In genomic region chr12:75645780-75646179, GRCm38 (mm10) we compare ENCODE assay signal across 15 mouse cellular contexts. TPM values are rescaled to one million over a fixed set of nuclear protein-coding genes. Genes with fewer than 3 reads are reported as not detected.
DNase-seq lines count a peak whose midpoint lies in the region; ATAC-seq and TF ChIP-seq lines count a peak whose summit lies in the region.
"Had no signal": no experiment of that assay in that cellular context is flagged by ENCODE, and none has a peak within 500 bp of the region (broad histone marks: within the 10 kb centered on the region; RNA-seq: fewer than 3 reads in every experiment).

No protein-coding gene starts in this region.

- H3K27me3 ChIP-seq in hindbrain, postnatal 0 days (ENCODE audit: insufficient read depth, low read length) = no peaks in the 10 kb centered on the region
- H3K27me3 ChIP-seq in hindbrain, embryonic 10.5 days (ENCODE audit: insufficient read depth, poor library complexity, severe bottlenecking) = no peaks in the 10 kb centered on the region
- H3K27me3 ChIP-seq in lung, embryonic 14.5 days (ENCODE audit: insufficient read depth, low read length) = no peaks in the 10 kb centered on the region
- H3K27me3 ChIP-seq in MEL (ENCODE audit: control insufficient read depth in 1 of 2, insufficient read depth in 2 of 2, low read length in 2 of 2) = no peaks in the 10 kb centered on the region
- no peaks in the 10 kb centered on the region for H3K27me3 ChIP-seq in liver, postnatal 0 days (ENCODE audit: insufficient read depth, low read length)
- H3K27me3 ChIP-seq: embryonic facial prominence, embryonic 15.5 days; midbrain, embryonic 15.5 days had no signal

- no peaks in the 10 kb centered on the region for H3K36me3 ChIP-seq in hindbrain, postnatal 0 days (ENCODE audit: insufficient read depth, low read length)
- 0 out of 2 replicates have a peak, but pooled peaks cover 7% of the 10 kb centered on the region for H3K36me3 ChIP-seq in hindbrain, embryonic 10.5 days
- no peaks in the 10 kb centered on the region for H3K36me3 ChIP-seq in lung, embryonic 14.5 days (ENCODE audit: insufficient read depth)
- peaks cover 0 to 2% of the 10 kb centered on the region in 2 experiments; a peak in 2 of 4 replicates for H3K36me3 ChIP-seq in MEL (ENCODE audit: control insufficient read depth in 1 of 2, insufficient read depth in 2 of 2, low read length in 2 of 2)
- no peaks in the 10 kb centered on the region for H3K36me3 ChIP-seq in liver, postnatal 0 days (replicated peaks; ENCODE audit: insufficient read depth, low read length)
- H3K36me3 ChIP-seq: embryonic facial prominence, embryonic 15.5 days; midbrain, embryonic 15.5 days had no signal

- no peak overlapping the region for H3K27ac ChIP-seq in hindbrain, postnatal 0 days
- no peak overlapping the region for H3K27ac ChIP-seq in hindbrain, embryonic 10.5 days
- H3K27ac ChIP-seq in lung, embryonic 14.5 days (ENCODE audit: low read depth) = no peak overlapping the region
- no peak overlapping the region for H3K27ac ChIP-seq in MEL (ENCODE audit: control insufficient read depth, low read depth, low read length)
- no peak overlapping the region for H3K27ac ChIP-seq in liver, postnatal 0 days (ENCODE audit: low read depth)
- H3K27ac ChIP-seq: embryonic facial prominence, embryonic 15.5 days; hindbrain, embryonic 14.5 days; macrophage; midbrain, embryonic 15.5 days had no signal

- ATAC-seq in hindbrain, postnatal 0 days = no peak
- ATAC-seq in lung, embryonic 14.5 days (ENCODE audit: insufficient read depth) = no peak
- ATAC-seq in liver, postnatal 0 days = no peak
- ATAC-seq: midbrain, embryonic 15.5 days had no signal

- no peak for TF ChIP-seq EP300 in MEL (IDR thresholded peaks at IDR 0.05; ENCODE audit: low read depth in 1 of 2, low read length in 2 of 2)
- no peak for TF ChIP-seq EP300 in liver, postnatal 0 days (IDR thresholded peaks at IDR 0.05; ENCODE audit: low read depth)

- peak; percentile 34 for TF ChIP-seq RAD21 in MEL (IDR thresholded peaks at IDR 0.05; ENCODE audit: low read depth, low read length)

- no peak overlapping the region for H3K9ac ChIP-seq in hindbrain, postnatal 0 days (replicated peaks; ENCODE audit: low read length)
- H3K9ac ChIP-seq in lung, embryonic 14.5 days = no peak overlapping the region
- H3K9ac ChIP-seq in MEL (ENCODE audit: control insufficient read depth, low read depth, low read length, poor library complexity, severe bottlenecking) = no peak overlapping the region
- no peak overlapping the region for H3K9ac ChIP-seq in liver, postnatal 0 days (replicated peaks)
- H3K9ac ChIP-seq: embryonic facial prominence, embryonic 15.5 days; hindbrain, embryonic 14.5 days; midbrain, embryonic 15.5 days had no signal

- WGBS in hindbrain, postnatal 0 days = 100% methylated on average over 1 of the region's 1 CpGs
- WGBS in hindbrain, embryonic 10.5 days = 77% methylated on average over 1 of the region's 1 CpGs
- 91% methylated on average over 1 of the region's 1 CpGs for WGBS in lung, embryonic 14.5 days
- WGBS in liver, postnatal 0 days (ENCODE audit: insufficient replicate concordance) = 83% methylated on average over 1 of the region's 1 CpGs

- no peak overlapping the region for H3K4me2 ChIP-seq in hindbrain, postnatal 0 days (ENCODE audit: low read depth, low read length)
- no peak overlapping the region for H3K4me2 ChIP-seq in lung, embryonic 14.5 days
- H3K4me2 ChIP-seq in liver, postnatal 0 days (ENCODE audit: low read depth, low read length) = no peak overlapping the region
- H3K4me2 ChIP-seq: embryonic facial prominence, embryonic 15.5 days; hindbrain, embryonic 14.5 days; midbrain, embryonic 15.5 days had no signal

- no peaks in the 10 kb centered on the region for H3K9me3 ChIP-seq in hindbrain, postnatal 0 days (ENCODE audit: low read length)
- H3K9me3 ChIP-seq in hindbrain, embryonic 10.5 days = no peaks in the 10 kb centered on the region
- H3K9me3 ChIP-seq in lung, embryonic 14.5 days (ENCODE audit: low read depth, low read length) = no peaks in the 10 kb centered on the region
- no peaks in the 10 kb centered on the region for H3K9me3 ChIP-seq in MEL (replicated peaks; ENCODE audit: insufficient read depth, low read length)
- 0 out of 2 replicates have a peak, but pooled peaks cover 2% of the 10 kb centered on the region for H3K9me3 ChIP-seq in liver, postnatal 0 days (ENCODE audit: low read length)
- H3K9me3 ChIP-seq: embryonic facial prominence, embryonic 15.5 days; midbrain, embryonic 15.5 days had no signal

- H3K79me2 ChIP-seq in MEL (ENCODE audit: control insufficient read depth, insufficient read depth, low read length, poor library complexity) = no peaks in the 10 kb centered on the region

- peak; percentile 34 for TF ChIP-seq CTCF in hindbrain, postnatal 0 days (IDR thresholded peaks at IDR 0.05; ENCODE audit: low read depth)
- peak; percentile 48 for TF ChIP-seq CTCF in lung, embryonic 14.5 days (IDR thresholded peaks at IDR 0.05; ENCODE audit: low read depth)
- peak; percentile 27 to 45 (median 42); a peak in 5 of 6 replicates for TF ChIP-seq CTCF in MEL (IDR thresholded peaks at IDR 0.05 in 2 of 3, conservative IDR thresholded peaks at IDR 0.05 in 1 of 3; ENCODE audit: control insufficient read depth in 1 of 3, insufficient read depth in 1 of 3, low read depth in 2 of 3, low read length in 3 of 3, poor library complexity in 1 of 3, severe bottlenecking in 1 of 3)
- peak; percentile 59 for TF ChIP-seq CTCF in liver, postnatal 0 days (IDR thresholded peaks at IDR 0.05; ENCODE audit: low read depth)

- H3K4me1 ChIP-seq in hindbrain, postnatal 0 days (ENCODE audit: insufficient read depth, low read length) = no peaks in the 10 kb centered on the region
- peaks cover 10% of the 10 kb centered on the region; the same call in 1 of the 2 replicates for H3K4me1 ChIP-seq in hindbrain, embryonic 10.5 days (replicated peaks)
- no peaks in the 10 kb centered on the region for H3K4me1 ChIP-seq in lung, embryonic 14.5 days (ENCODE audit: insufficient read depth)
- H3K4me1 ChIP-seq in MEL (ENCODE audit: control insufficient read depth in 1 of 2, insufficient read depth in 2 of 2, low read length in 2 of 2) = no peaks in the 10 kb centered on the region
- H3K4me1 ChIP-seq in liver, postnatal 0 days (ENCODE audit: insufficient read depth) = no peaks in the 10 kb centered on the region
- H3K4me1 ChIP-seq: embryonic facial prominence, embryonic 15.5 days had no signal

- TF ChIP-seq POLR2A in MEL (IDR thresholded peaks at IDR 0.05; ENCODE audit: control insufficient read depth in 1 of 2, insufficient read depth in 1 of 2, low read depth in 1 of 2, low read length in 2 of 2, poor library complexity in 1 of 2) = no peak

- no peak for DNase-seq in hindbrain, postnatal 0 days (ENCODE audit: low spot score)
- no peak for DNase-seq in hindbrain, embryonic 10.5 days (ENCODE audit: low spot score)
- DNase-seq in lung, embryonic 14.5 days = no peak
- no peak for DNase-seq in lung, postnatal 4 days
- peak; percentile 28 for DNase-seq in MEL (ENCODE audit: low read depth, low spot score)
- DNase-seq in liver, postnatal 0 days = no peak
- DNase-seq in testis, postnatal 10 days (ENCODE audit: low spot score) = no peak
- DNase-seq in layer of hippocampus, adult 18-20 months (ENCODE audit: low spot score in 2 of 2) = no peak
- DNase-seq: kidney, adult 18-20 months; right cerebral cortex, postnatal 4 days; thymus, postnatal 36 days had no signal

- H3K4me3 ChIP-seq in hindbrain, postnatal 0 days (ENCODE audit: low read length) = no peak overlapping the region
- no peak overlapping the region for H3K4me3 ChIP-seq in hindbrain, embryonic 10.5 days
- H3K4me3 ChIP-seq in lung, embryonic 14.5 days (ENCODE audit: low read depth, low read length) = no peak overlapping the region
- no peak overlapping the region for H3K4me3 ChIP-seq in MEL (ENCODE audit: control insufficient read depth in 1 of 2, insufficient read depth in 1 of 2, low read depth in 2 of 2, low read length in 2 of 2)
- H3K4me3 ChIP-seq in liver, postnatal 0 days (ENCODE audit: low read depth, low read length) = no peak overlapping the region
- H3K4me3 ChIP-seq: embryonic facial prominence, embryonic 15.5 days; midbrain, embryonic 15.5 days had no signal

TF ChIP-seq in MEL, 35 proteins besides CTCF, POLR2A, EP300 and RAD21:
- TF ChIP-seq SMC3 (IDR thresholded peaks at IDR 0.05; ENCODE audit: low read depth, low read length) = peak; percentile 29; the same call in 1 of the 2 replicates
- no peak for TF ChIP-seq POLR2AphosphoS2 (IDR thresholded peaks at IDR 0.05; ENCODE audit: low read length)
- TF ChIP-seq HCFC1 (IDR thresholded peaks at IDR 0.05; ENCODE audit: low read depth, low read length) = no peak
- peak; percentile 40; the same call in 1 of the 2 replicates for TF ChIP-seq MYC (IDR thresholded peaks at IDR 0.05; ENCODE audit: low read depth, low read length)
- 0 out of 2 replicates have a peak, but pooled peaks have one; percentile 3 for TF ChIP-seq ZC3H11A (IDR thresholded peaks at IDR 0.05; ENCODE audit: low read depth, low read length)
- no peak for TF ChIP-seq ZKSCAN1 (IDR thresholded peaks at IDR 0.05; ENCODE audit: low read depth, low read length)

RNA-seq across cellular contexts. Expression of gene Wdr89, which starts 23.6 kb away (rescaled TPM):
- total RNA-seq in hindbrain, postnatal 0 days (2014; rRNA removed) = 2.4 and 2.5 TPM in 2 replicates
- polyA plus RNA-seq in hindbrain, postnatal 0 days (2015; fragmentation: Nextera tagmentation; extraction: Ambion mirVana) = 3.7 TPM in 2 replicates
- 9.8 and 13.3 TPM in 2 replicates for polyA plus RNA-seq in hindbrain, embryonic 10.5 days (2016; fragmentation: Nextera tagmentation; extraction: Ambion mirVana)
- 14.0 and 14.5 TPM in 2 replicates for polyA plus RNA-seq in lung, embryonic 14.5 days (2014; fragmentation: Nextera tagmentation; extraction: Ambion mirVana)
- 18.5 and 31.2 TPM in 2 replicates for total RNA-seq in MEL (2012; rRNA removed)
- polyA plus RNA-seq in MEL (2012; ENCODE audit: insufficient read depth in 1 of 2, insufficient read length in 2 of 2, low read depth in 1 of 2, low replicate concordance in 2 of 2, missing spikeins in 1 of 2) = 10 to 100 TPM; 10.2 to 57.8 TPM
- polyA plus RNA-seq in liver, postnatal 0 days (2015; fragmentation: Nextera tagmentation; extraction: Ambion mirVana) = 4.7 and 5.1 TPM in 2 replicates
- 1 to 10 TPM; 3.5 to 3.8 TPM for total RNA-seq in layer of hippocampus, adult 18-20 months (2021)

RNA-seq across cellular contexts. Expression of gene Ppp2r5e, which starts 49.7 kb away (rescaled TPM):
- 26.7 and 34.0 TPM in 2 replicates for total RNA-seq in hindbrain, postnatal 0 days (2014; rRNA removed)
- 23.4 and 25.2 TPM in 2 replicates for polyA plus RNA-seq in hindbrain, postnatal 0 days (2015; fragmentation: Nextera tagmentation; extraction: Ambion mirVana)
- polyA plus RNA-seq in hindbrain, embryonic 10.5 days (2016; fragmentation: Nextera tagmentation; extraction: Ambion mirVana) = 14.2 and 14.3 TPM in 2 replicates
- 19.9 and 20.3 TPM in 2 replicates for polyA plus RNA-seq in lung, embryonic 14.5 days (2014; fragmentation: Nextera tagmentation; extraction: Ambion mirVana)
- total RNA-seq in MEL (2012; rRNA removed) = 9.0 and 10.8 TPM in 2 replicates
- polyA plus RNA-seq in MEL (2012; ENCODE audit: insufficient read depth in 1 of 2, insufficient read length in 2 of 2, low read depth in 1 of 2, low replicate concordance in 2 of 2, missing spikeins in 1 of 2) = 100 to 1,000 TPM in 1 of 2 experiments, 10 to 100 TPM in 1; 21.3 to 200 TPM
- 4.9 and 6.5 TPM in 2 replicates for polyA plus RNA-seq in liver, postnatal 0 days (2015; fragmentation: Nextera tagmentation; extraction: Ambion mirVana)
- 10 to 100 TPM; 79.2 to 79.8 TPM for total RNA-seq in layer of hippocampus, adult 18-20 months (2021)
